ENCODE assay signal across 8 mouse cellular contexts in the genomic region with DNA sequence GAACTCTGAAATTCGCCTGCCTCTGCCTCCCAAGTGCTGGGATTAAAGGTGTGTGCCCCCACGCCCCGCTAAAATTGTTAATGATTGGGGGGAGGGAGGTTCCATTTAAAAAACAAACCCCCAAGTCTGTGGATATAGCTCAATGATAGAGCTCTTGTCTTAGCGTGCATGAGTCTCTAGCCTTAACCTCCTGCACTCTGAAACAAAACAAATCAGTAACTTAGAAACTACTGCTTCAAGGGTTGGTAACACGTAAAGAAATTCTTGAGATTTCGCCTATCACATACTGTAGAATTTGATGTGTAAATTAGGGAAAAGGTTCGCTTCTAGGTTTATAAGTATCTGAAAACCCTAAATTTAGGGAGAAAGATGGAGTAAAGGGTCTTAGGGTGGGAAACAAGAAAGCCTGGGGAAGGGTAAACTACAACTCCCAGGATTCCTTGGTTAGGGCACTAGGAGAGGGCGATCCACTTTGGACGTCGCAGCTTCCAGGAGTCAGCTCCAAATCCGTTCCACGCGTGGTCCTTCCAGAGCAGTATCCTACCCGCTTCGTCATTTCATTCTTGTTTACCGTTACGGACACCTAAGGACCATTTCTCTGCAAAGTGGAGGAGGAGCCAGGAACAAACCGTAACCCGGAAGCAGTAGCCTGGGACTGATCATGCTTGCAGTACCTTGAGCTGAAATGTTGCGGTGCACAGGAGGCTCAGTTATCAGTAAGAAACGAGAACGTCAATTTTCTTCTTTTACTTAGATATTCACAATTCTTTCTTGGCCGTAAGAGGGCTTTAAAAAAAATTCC. TPM values are rescaled to one million over a fixed set of nuclear protein-coding genes. Genes with fewer than 3 reads are reported as not detected.
A peak's percentile ranks its signal among the peaks of the same experiment; 100 is the strongest.
DNase-seq lines count a peak whose midpoint lies in the region; ATAC-seq and TF ChIP-seq lines count a peak whose summit lies in the region.

A gene (plus strand): TSS at position 452 of the 802 bp plus-strand sequence.

- H3K27ac ChIP-seq in forebrain, postnatal 0 days (ENCODE audit: low read depth, low read length), result peak within 1 kb of the TSS; percentile 83
- H3K27ac ChIP-seq in hindbrain, embryonic 10.5 days, result peak within 1 kb of the TSS; percentile 94
- H3K27ac ChIP-seq in lung, embryonic 15.5 days, result peak within 1 kb of the TSS; percentile 79
- peak within 1 kb of the TSS; percentile 99 for H3K27ac ChIP-seq in olfactory bulb, adult 2 months (ENCODE audit: insufficient read depth, low read depth, low read length)

- peaks cover 30% of the 10 kb centered on the region for H3K4me1 ChIP-seq in G1E (ENCODE audit: insufficient read depth, low read depth, low read length)
- H3K4me1 ChIP-seq in forebrain, postnatal 0 days (ENCODE audit: insufficient read depth), result no peaks in the 10 kb centered on the region
- H3K4me1 ChIP-seq in hindbrain, embryonic 10.5 days (replicated peaks), result peaks cover 10% of the 10 kb centered on the region
- peaks cover 6% of the 10 kb centered on the region for H3K4me1 ChIP-seq in lung, embryonic 15.5 days
- peaks cover 2% of the 10 kb centered on the region; the same call in 1 of the 2 replicates for H3K4me1 ChIP-seq in olfactory bulb, adult 2 months (ENCODE audit: control insufficient read depth, insufficient read depth, low read length)

- ATAC-seq in G1E (ENCODE audit: extremely low read depth, insufficient number of reproducible peaks, low FRiP score, poor library complexity, severe bottlenecking), result peak; percentile 86
- ATAC-seq in forebrain, postnatal 0 days, result peak; percentile 98
- peak; percentile 87 for ATAC-seq in lung, embryonic 15.5 days (ENCODE audit: borderline replicate concordance, extremely low read depth, low FRiP score, low TSS enrichment)

- H3K27me3 ChIP-seq in G1E (ENCODE audit: insufficient read depth, low read length), result no peaks in the 10 kb centered on the region
- no peaks in the 10 kb centered on the region for H3K27me3 ChIP-seq in forebrain, postnatal 0 days (ENCODE audit: insufficient read depth, low read length)
- H3K27me3 ChIP-seq in hindbrain, embryonic 10.5 days (ENCODE audit: insufficient read depth, poor library complexity, severe bottlenecking), result no peaks in the 10 kb centered on the region
- no peaks in the 10 kb centered on the region for H3K27me3 ChIP-seq in lung, embryonic 15.5 days

- H3K4me2 ChIP-seq in forebrain, postnatal 0 days (ENCODE audit: low read depth), result peak within 1 kb of the TSS; percentile 64
- H3K4me2 ChIP-seq in lung, embryonic 15.5 days, result peak within 1 kb of the TSS; percentile 56

- 0 out of 2 replicates have a peak, but pooled peaks have one; percentile 27 for TF ChIP-seq POLR2A in olfactory bulb, adult 2 months (IDR thresholded peaks at IDR 0.05; ENCODE audit: insufficient read depth, low read depth, low read length)

- 19% methylated on average over 23 of the region's 23 CpGs for WGBS in forebrain, postnatal 0 days
- WGBS in hindbrain, embryonic 10.5 days, result 21% methylated on average over 23 of the region's 23 CpGs
- 18% methylated on average over 23 of the region's 23 CpGs for WGBS in lung, embryonic 15.5 days
- 17% methylated on average over 23 of the region's 23 CpGs for WGBS in olfactory bulb, adult 2 months

- no peak for TF ChIP-seq CTCF in G1E (IDR thresholded peaks at IDR 0.05; ENCODE audit: low read depth, low read length)
- peak; percentile 20; the same call in 1 of the 2 replicates for TF ChIP-seq CTCF in forebrain, postnatal 0 days (IDR thresholded peaks at IDR 0.05; ENCODE audit: low read depth)
- TF ChIP-seq CTCF in olfactory bulb, adult 2 months (IDR thresholded peaks at IDR 0.05; ENCODE audit: insufficient read depth, low read depth, low read length), result no peak

- H3K4me3 ChIP-seq in G1E (ENCODE audit: low read depth, low read length), result peak within 1 kb of the TSS; percentile 71
- peak within 1 kb of the TSS; percentile 46 for H3K4me3 ChIP-seq in forebrain, postnatal 0 days (ENCODE audit: low read depth, low read length)
- H3K4me3 ChIP-seq in hindbrain, embryonic 10.5 days, result peak within 1 kb of the TSS; percentile 60
- peak within 1 kb of the TSS; percentile 64 for H3K4me3 ChIP-seq in lung, embryonic 15.5 days
- H3K4me3 ChIP-seq in olfactory bulb, adult 2 months (ENCODE audit: insufficient read depth, low read depth, low read length), result peak within 1 kb of the TSS; percentile 96

- 0 out of 2 replicates have a peak, but pooled peaks cover 3% of the 10 kb centered on the region for H3K9me3 ChIP-seq in G1E (replicated peaks)
- no peaks in the 10 kb centered on the region for H3K9me3 ChIP-seq in forebrain, postnatal 0 days (ENCODE audit: low read length)
- no peaks in the 10 kb centered on the region for H3K9me3 ChIP-seq in hindbrain, embryonic 10.5 days
- H3K9me3 ChIP-seq in lung, embryonic 15.5 days, result no peaks in the 10 kb centered on the region

- H3K9ac ChIP-seq in forebrain, postnatal 0 days, result peak within 1 kb of the TSS; percentile 57
- peak within 1 kb of the TSS; percentile 62 for H3K9ac ChIP-seq in lung, embryonic 15.5 days

- peak; percentile 68 for DNase-seq in G1E (ENCODE audit: low spot score)
- DNase-seq in cerebellum, adult 18-20 months, result peak; percentile 74 to 76
- DNase-seq in forebrain, postnatal 0 days, result peak; percentile 89
- DNase-seq in hindbrain, embryonic 10.5 days (ENCODE audit: low spot score), result peak; percentile 71
- DNase-seq in layer of hippocampus, adult 9-10 months (ENCODE audit: low spot score), result peak; percentile 72
- DNase-seq in thymus, adult 18-20 months, result peak; percentile 32 to 47

- peaks cover 26% of the 10 kb centered on the region for H3K36me3 ChIP-seq in G1E (replicated peaks)
- H3K36me3 ChIP-seq in forebrain, postnatal 0 days (ENCODE audit: insufficient read depth), result peaks cover 4% of the 10 kb centered on the region; the same call in 1 of the 2 replicates
- peaks cover 13% of the 10 kb centered on the region for H3K36me3 ChIP-seq in hindbrain, embryonic 10.5 days
- H3K36me3 ChIP-seq in lung, embryonic 15.5 days, result peaks cover 13% of the 10 kb centered on the region; the same call in 1 of the 2 replicates

RNA-seq across cellular contexts. Expression of the gene that starts here (rescaled TPM):
- total RNA-seq in G1E (2014; fragmentation: Nextera tagmentation) (18.4 and 19.8 TPM in 2 replicates), G1E (2017) (22.1 and 24.9 TPM in 2 replicates)
- polyA plus RNA-seq in G1E (2012), result 0.41 and 0.50 TPM in 2 replicates
- 6.9 and 7.4 TPM in 2 replicates for total RNA-seq in forebrain, postnatal 0 days (2014; rRNA removed)
- 10.5 and 10.8 TPM in 2 replicates for polyA plus RNA-seq in forebrain, postnatal 0 days (2015; fragmentation: Nextera tagmentation; extraction: Ambion mirVana)
- 9.5 and 10.5 TPM in 2 replicates for polyA plus RNA-seq in hindbrain, embryonic 10.5 days (2016; fragmentation: Nextera tagmentation; extraction: Ambion mirVana)
- 10.8 and 11.0 TPM in 2 replicates for polyA plus RNA-seq in lung, embryonic 15.5 days (2015; fragmentation: Nextera tagmentation; extraction: Ambion mirVana)
- not detected in 2 replicates for polyA plus RNA-seq in olfactory bulb, adult 2 months (2012; ENCODE audit: insufficient read depth, insufficient read length, low replicate concordance, missing spikeins)

Comparison
In these comparisons a context has a peak if more than half of its experiments do, and no peak if none do; other contexts are left out.
1. Peak in every context shown above with its lines: DNase-seq, ATAC-seq, H3K4me3 ChIP-seq and H3K27ac ChIP-seq.
2. H3K4me3 ChIP-seq: peak in every context shown above with its lines; median percentile 96 in olfactory bulb, adult 2 months; 71 in G1E; 64 in lung, embryonic 15.5 days; 60 in hindbrain, embryonic 10.5 days; 46 in forebrain, postnatal 0 days.